Mouse (Mus musculus) small intestine, adult 2 months (tissue): Measurements from ENCODE around the gene Gak.

Experiments used
- CTCF ChIP-seq: fragments of 200-500 bp; IDR thresholded peaks from 2 replicates; pipeline ENCODE4 v1.5.1; 2012; ENCODE audit warnings: low read depth, mild to moderate bottlenecking, control low read depth, inconsistent platforms, low read length, moderate library complexity, mixed read lengths; ENCODE audit not compliant: insufficient replicate concordance, insufficient read length; ENCODE audit errors: extremely low read depth
- POLR2A ChIP-seq: fragments of 200-500 bp; IDR thresholded peaks from 2 replicates; pipeline ENCODE4 v1.6.1; 2012; ENCODE audit warnings: low read depth, mild to moderate bottlenecking, control low read depth, inconsistent platforms, low read length, moderate library complexity

DNA sequence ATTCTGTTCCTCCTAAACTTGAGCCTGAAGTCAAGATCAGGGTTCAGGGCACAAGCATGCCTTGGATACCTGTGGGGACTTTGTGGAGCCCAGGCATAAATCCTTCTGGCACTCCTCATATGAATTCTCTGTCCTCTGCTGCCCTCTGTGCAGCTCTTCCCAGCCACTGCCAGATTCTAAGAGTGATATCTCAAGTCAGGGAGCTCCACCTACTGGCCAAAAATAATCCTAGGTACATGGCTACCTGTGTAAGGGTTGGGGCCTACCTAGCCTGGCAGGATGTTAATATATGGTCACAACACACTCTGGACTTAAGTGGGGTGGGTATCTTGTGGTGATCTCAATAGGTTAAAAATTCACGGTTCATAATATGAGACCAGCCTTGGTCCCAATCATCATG lies 22.3 kb upstream of the Gak start:
- no peak for TF ChIP-seq POLR2A
- peak; percentile 59; the same call in 1 of the 2 replicates for TF ChIP-seq CTCF
